Mouse (Mus musculus): Measurements from ENCODE around the gene Maea. TPM values are rescaled to one million over a fixed set of nuclear protein-coding genes. Genes with fewer than 3 reads are reported as not detected.
A peak's percentile ranks its signal among the peaks of the same experiment; 100 is the strongest.

The Maea gene
- polyA plus RNA-seq (2015; fragmentation: Nextera tagmentation; extraction: Ambion mirVana), result 120 and 123 TPM in 2 replicates

DNA sequence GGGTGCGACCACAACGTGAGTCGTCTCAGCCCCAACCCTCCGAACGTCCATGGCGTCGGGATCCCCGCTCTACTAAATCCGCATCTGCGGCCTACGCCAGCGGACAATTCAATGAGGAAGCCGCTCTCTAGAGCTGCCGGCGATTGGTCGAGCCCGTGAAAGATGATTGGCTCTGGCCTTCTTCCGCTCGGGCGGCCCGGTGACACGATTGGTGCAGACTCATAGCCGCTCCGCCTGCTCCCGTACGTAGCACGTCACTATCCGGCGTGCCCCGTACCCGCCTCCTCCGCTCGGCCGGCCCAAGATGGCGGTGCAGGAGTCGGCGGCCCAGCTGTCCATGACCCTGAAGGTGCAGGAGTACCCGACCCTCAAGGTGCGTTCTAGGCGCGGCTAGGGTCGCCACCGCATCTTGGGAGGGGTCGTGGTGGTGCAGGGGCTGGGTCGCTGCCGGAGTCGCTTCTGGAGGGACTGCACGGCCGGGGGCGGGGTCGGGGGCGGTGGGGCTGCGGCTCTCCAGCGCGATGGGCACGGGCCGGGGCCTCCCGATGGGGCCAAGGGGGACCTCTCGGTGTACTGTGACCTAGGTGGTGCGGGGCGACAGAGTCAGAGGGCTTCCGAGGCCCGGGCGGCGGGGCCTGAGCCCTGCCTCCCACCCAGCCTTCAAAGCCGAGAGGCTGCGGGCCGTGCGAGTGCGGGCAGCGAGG is at the start of gene Maea:
Gene Maea, plus strand, starts transcription at position 237 of the 704 bp plus-strand sequence.
- Histone ChIP-seq H3K9ac (peak within 1 kb of the TSS; percentile 98), H3K36me3 (no peaks in the 10 kb centered on the region), H3K4me1 (replicated peaks) (peaks cover 28% of the 10 kb centered on the region), H3K4me2 (peak within 1 kb of the TSS; percentile 76), H3K27me3 (no peaks in the 10 kb centered on the region), H3K4me3 (peak within 1 kb of the TSS; percentile 100), H3K27ac (peak within 1 kb of the TSS; percentile 93), H3K9me3 (replicated peaks) (no peaks in the 10 kb centered on the region)
- ATAC-seq (replicated peaks; ENCODE audit: insufficient number of reproducible peaks, insufficient read depth, low FRiP score, low read depth), result peak; percentile 100
- under 1% methylated on average over 69 of the region's 71 CpGs for WGBS

DNA sequence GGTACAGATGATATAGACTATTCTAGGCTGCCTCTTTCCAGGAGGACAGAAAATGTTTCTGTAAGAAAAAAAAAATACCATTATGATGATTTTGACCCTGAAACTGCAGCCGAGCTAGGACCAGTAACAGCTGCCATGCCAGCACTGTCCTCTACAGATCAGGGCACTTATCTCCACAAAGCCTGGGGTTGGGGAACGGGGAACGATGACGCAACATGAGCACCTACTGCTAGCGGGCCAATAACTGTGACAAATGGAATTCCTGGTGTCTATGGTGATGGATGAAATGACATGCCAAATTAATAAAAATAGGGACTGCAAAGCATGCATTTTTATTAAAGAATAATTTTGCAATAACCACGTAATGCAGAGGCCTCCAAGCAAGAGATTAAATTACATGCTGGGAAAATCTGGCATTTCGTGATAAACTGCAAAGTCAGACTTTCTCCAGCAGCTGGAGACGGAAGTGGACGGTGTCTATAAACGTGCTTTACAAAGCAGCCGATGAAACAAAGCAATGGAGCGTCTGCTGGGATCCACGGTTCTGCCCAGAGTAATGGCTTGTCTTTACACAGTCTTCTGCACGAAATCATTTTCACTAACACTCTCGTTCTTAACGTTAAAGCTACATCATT is 41.4 kb upstream of the Maea start:
- H3K36me3 ChIP-seq, result no peaks in the 10 kb centered on the region
- no peak overlapping the region for H3K9ac ChIP-seq
- H3K27ac ChIP-seq, result no peak overlapping the region
- no peak overlapping the region for H3K4me2 ChIP-seq
- no peaks in the 10 kb centered on the region for H3K4me1 ChIP-seq (replicated peaks)
- ATAC-seq (replicated peaks; ENCODE audit: insufficient number of reproducible peaks, insufficient read depth, low FRiP score, low read depth), result no peak
- H3K9me3 ChIP-seq (replicated peaks), result no peaks in the 10 kb centered on the region
- H3K27me3 ChIP-seq, result no peaks in the 10 kb centered on the region
- H3K4me3 ChIP-seq, result no peak overlapping the region
- WGBS, result 44% methylated on average over 16 of the region's 16 CpGs

DNA sequence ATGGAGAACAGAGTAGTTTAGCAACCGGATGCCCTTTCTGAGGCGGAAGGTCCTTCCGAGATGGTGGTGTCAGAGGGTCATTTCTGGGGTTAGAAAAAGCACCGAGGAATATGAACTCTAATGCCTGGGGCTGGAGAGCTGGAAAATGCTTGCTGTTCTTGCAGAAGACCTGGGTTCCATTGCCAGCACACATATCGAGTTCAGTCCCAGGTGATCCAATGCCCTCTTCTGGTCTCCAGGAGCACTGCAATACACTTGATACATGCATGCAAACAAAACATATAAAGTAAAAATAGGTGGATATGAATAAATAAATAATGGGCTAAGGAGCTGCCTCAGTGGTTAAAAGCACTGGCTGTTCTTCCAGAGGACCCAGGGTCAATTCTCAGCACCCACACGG is 38.1 kb upstream of the Maea start:
- Histone ChIP-seq H3K9me3 (replicated peaks) (no peaks in the 10 kb centered on the region), H3K4me2 (no peak overlapping the region), H3K4me1 (replicated peaks) (no peaks in the 10 kb centered on the region), H3K27me3 (no peaks in the 10 kb centered on the region), H3K36me3 (no peaks in the 10 kb centered on the region), H3K9ac (no peak overlapping the region), H3K4me3 (no peak overlapping the region), H3K27ac (no peak overlapping the region)
- 63% methylated on average over 6 of the region's 6 CpGs for WGBS
- ATAC-seq (replicated peaks; ENCODE audit: insufficient number of reproducible peaks, insufficient read depth, low FRiP score, low read depth), result no peak

DNA sequence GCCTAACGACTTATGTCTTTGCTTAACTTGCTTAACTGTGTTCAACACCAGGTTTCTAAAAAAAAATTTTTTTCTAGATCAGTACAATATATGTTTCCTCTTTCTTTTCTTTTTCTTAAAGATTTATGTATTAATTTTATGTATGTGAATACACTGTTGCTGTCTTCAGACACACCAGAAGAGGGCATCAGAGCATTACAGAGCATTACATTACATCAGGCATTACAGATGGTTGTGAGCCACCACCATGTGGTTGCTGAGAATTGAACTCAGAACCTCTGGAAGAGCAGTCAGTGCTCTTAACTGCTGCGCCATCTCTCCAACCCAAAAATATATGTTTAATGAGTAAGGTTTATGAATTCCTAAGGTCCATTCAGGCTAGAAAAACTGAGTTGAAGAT is 33.5 kb upstream of the Maea start:
- 75% methylated on average over 2 of the region's 2 CpGs for WGBS
- no peak overlapping the region for H3K27ac ChIP-seq
- H3K36me3 ChIP-seq, result no peaks in the 10 kb centered on the region
- no peak overlapping the region for H3K4me3 ChIP-seq
- no peak for ATAC-seq (replicated peaks; ENCODE audit: insufficient number of reproducible peaks, insufficient read depth, low FRiP score, low read depth)
- no peaks in the 10 kb centered on the region for H3K27me3 ChIP-seq
- no peaks in the 10 kb centered on the region for H3K4me1 ChIP-seq (replicated peaks)
- H3K9me3 ChIP-seq (replicated peaks), result no peaks in the 10 kb centered on the region
- no peak overlapping the region for H3K9ac ChIP-seq
- H3K4me2 ChIP-seq, result no peak overlapping the region

DNA sequence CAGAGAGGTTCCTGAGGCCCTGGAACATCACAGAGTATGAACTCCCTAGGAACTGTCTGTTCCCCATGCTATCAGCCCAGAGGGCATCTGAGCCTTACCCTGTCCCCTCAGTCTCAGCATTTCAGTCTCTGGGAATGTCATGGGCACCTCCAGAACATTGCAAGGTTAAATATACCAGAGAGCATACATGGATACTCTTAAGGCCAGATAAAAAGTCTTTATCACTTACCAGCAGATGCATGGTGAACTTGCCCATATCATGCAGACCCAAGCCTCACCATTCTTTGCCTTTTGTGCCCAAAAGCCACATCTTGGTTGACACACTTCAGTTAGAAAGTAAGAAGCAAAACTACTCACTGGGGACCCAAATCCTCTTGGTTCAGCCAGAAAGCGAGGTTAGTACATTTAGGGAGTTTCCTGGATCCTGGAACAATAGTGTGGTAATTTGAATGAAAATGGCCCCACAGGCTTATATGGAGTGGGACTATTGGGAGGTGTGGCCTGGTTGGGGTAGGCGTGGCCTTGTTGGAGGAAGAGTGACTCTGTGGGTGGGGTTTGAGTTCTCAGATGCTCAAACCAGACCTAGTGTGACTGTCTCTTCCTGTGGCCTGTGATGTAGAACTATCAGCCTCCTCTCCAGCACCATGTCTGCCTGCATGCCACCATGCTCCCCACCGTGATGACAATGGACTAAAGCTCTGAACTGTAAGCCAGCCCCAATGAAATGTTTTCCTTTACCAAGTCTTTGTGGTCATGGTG is 24.4 kb upstream of the Maea start:
- Histone ChIP-seq H3K9me3 (replicated peaks) (no peaks in the 10 kb centered on the region), H3K27me3 (no peaks in the 10 kb centered on the region), H3K4me3 (no peak overlapping the region), H3K27ac (no peak overlapping the region), H3K4me2 (no peak overlapping the region), H3K36me3 (no peaks in the 10 kb centered on the region), H3K4me1 (replicated peaks) (no peaks in the 10 kb centered on the region), H3K9ac (no peak overlapping the region)
- ATAC-seq (replicated peaks; ENCODE audit: insufficient number of reproducible peaks, insufficient read depth, low FRiP score, low read depth), result no peak
- WGBS, result 69% methylated on average over 3 of the region's 3 CpGs

DNA sequence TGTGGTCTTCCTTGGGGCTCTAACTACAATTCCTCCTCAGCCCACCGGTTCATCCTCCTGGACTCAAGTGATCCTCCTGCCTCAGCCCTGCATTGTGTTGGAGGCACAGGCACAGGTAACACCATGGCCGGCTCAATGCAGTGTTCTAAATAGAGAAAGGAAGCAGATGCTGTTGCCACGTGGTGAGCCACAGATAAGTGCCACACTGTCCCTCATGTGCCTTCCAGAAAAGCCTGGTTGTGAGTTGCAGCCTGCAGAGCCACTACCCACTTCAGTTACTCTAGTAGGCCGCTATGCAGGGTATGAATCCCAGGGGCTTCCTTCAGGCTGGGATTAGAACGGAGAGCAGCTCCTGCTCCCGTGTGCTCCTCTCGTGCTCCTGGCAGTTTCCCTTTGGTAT is 23.1 kb upstream of the Maea start:
- ATAC-seq (replicated peaks; ENCODE audit: insufficient number of reproducible peaks, insufficient read depth, low FRiP score, low read depth), result no peak
- H3K36me3 ChIP-seq, result no peaks in the 10 kb centered on the region
- H3K27ac ChIP-seq, result no peak overlapping the region
- WGBS, result 75% methylated on average over 7 of the region's 7 CpGs
- no peak overlapping the region for H3K9ac ChIP-seq
- no peaks in the 10 kb centered on the region for H3K27me3 ChIP-seq
- no peak overlapping the region for H3K4me2 ChIP-seq
- H3K4me1 ChIP-seq (replicated peaks), result no peaks in the 10 kb centered on the region
- H3K4me3 ChIP-seq, result no peak overlapping the region
- H3K9me3 ChIP-seq (replicated peaks), result no peaks in the 10 kb centered on the region

DNA sequence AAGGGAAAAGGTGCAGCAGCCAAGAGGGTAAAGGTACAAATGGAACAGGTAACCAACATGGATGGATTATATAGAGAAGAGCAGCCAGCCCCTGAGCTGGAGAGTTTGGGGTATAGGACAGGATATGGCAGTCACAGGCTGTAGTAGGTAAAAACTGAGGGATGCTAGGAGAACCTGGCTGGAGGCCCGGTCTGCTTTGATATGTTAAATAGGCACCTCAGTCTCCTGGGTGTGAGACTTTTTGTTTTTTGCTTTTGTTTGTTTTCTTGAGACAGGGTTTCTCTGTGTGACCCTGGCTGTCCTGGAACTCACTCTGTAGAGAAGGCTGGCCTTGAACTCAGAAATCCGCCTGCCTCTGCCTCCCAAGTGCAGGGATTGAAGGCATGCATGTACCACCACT is 10.8 kb upstream of the Maea start:
- Histone ChIP-seq H3K9me3 (replicated peaks) (no peaks in the 10 kb centered on the region), H3K27me3 (no peaks in the 10 kb centered on the region), H3K4me3 (no peak overlapping the region), H3K36me3 (no peaks in the 10 kb centered on the region), H3K4me1 (replicated peaks) (no peaks in the 10 kb centered on the region), H3K27ac (no peak overlapping the region), H3K4me2 (no peak overlapping the region), H3K9ac (no peak overlapping the region)
- no peak for ATAC-seq (replicated peaks; ENCODE audit: insufficient number of reproducible peaks, insufficient read depth, low FRiP score, low read depth)
- 54% methylated on average over 2 of the region's 2 CpGs for WGBS

DNA sequence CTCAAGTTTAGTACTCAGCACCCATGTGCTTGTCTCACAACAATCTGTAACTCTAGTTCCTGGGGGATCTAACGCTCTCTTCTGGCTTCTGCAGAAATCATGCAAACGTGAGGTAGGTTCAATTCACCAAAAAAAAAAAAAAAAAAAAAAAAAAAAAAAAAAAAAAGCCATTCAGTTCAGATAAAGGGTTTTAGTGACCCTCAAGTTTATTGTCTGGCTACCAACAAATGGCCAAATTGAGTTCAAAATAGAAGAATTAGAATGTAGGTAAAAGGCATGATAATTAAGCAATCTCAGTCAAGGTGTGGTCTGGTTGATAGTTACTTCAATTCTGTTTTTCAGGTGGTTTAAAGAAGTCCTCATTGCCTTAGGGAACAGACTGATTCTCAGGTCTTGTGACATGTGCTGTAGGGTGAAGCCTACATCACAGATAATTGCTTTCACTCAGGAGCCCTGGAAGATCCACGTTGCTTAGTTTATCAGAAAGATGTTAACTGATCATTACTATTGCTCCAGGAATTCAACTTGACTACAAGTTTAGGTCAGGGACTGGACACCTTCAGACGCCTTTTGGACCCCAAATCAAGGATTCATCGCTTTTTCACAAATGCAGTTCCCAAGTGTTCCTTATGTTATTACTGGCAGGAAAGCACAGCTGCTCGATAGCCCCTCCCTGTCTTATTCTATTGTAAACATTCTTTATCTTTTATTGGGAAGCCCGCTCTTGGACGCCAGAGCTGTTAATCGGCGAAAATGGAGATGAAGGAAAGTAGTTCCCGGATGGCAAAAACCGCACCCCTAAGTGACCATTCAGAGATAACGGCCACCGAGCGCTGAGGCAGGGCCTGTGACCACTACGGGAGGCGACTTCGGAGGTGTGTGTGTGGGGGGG is 682 bp upstream of the Maea start:
- Histone ChIP-seq H3K27ac (peak overlapping the region; percentile 93), H3K27me3 (no peaks in the 10 kb centered on the region), H3K9me3 (replicated peaks) (no peaks in the 10 kb centered on the region), H3K36me3 (no peaks in the 10 kb centered on the region), H3K4me1 (replicated peaks) (peaks cover 25% of the 10 kb centered on the region), H3K4me3 (peak overlapping the region; percentile 100), H3K4me2 (peak overlapping the region; percentile 72), H3K9ac (peak overlapping the region; percentile 69)
- no peak for ATAC-seq (replicated peaks; ENCODE audit: insufficient number of reproducible peaks, insufficient read depth, low FRiP score, low read depth)
- 21% methylated on average over 18 of the region's 18 CpGs for WGBS

DNA sequence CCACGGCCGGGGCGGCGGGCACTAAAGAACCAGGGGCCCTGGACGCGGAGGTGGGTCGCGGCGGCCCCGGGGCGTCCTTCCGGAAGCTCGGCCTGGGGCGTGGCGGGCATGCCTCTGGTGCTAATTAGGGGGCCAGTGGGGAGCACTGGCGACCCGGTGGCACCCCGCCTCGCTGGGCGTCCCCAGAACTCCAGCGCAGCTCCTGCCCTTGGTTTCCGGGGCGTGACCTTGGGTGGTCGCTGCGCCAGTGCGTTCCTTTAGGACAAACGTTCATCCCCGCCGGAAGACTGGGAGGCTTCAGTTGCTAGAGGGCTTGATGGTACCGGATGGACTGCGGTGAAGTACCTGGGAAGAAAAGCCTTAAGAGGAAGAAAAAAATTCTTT is 660 bp downstream of the Maea start:
- ATAC-seq (replicated peaks; ENCODE audit: insufficient number of reproducible peaks, insufficient read depth, low FRiP score, low read depth), result no peak; the same call in 1 of the 2 replicates
- H3K27me3 ChIP-seq, result no peaks in the 10 kb centered on the region
- WGBS, result under 1% methylated on average over 28 of the region's 31 CpGs

DNA sequence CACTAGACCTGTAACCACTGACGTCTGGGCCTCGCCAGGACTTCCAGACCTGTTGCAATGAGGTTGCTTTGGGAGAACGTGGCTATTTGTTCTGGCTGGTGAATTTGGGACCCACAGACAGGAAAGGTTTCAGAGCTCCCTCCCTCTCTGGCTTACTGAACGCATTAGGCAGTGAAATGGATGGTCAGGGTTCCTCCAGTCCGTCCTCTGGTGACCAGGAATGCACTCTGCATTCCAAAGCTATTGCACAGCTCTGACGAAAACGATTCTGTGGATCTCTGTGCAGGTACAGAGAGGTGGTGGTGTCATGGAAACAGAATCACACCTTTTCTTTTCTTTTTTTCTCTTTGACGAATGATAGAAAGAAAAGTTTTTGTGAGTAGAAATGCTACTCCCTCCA is 1.9 kb downstream of the Maea start:
- H3K9me3 ChIP-seq (replicated peaks), result no peaks in the 10 kb centered on the region
- peak overlapping the region; percentile 76 for H3K4me2 ChIP-seq
- H3K36me3 ChIP-seq, result no peaks in the 10 kb centered on the region
- H3K4me1 ChIP-seq (replicated peaks), result peaks cover 39% of the 10 kb centered on the region
- peak overlapping the region; percentile 100 for H3K4me3 ChIP-seq
- no peak for ATAC-seq (replicated peaks; ENCODE audit: insufficient number of reproducible peaks, insufficient read depth, low FRiP score, low read depth)
- H3K27ac ChIP-seq, result no peak overlapping the region
- no peaks in the 10 kb centered on the region for H3K27me3 ChIP-seq
- WGBS, result 49% methylated on average over 8 of the region's 8 CpGs
- peak overlapping the region; percentile 98 for H3K9ac ChIP-seq

More for the DNA sequence above, 660 bp downstream of the Maea start:
- H3K4me1 ChIP-seq (replicated peaks), result peaks cover 29% of the 10 kb centered on the region
- peak overlapping the region; percentile 93 for H3K27ac ChIP-seq
- H3K9me3 ChIP-seq (replicated peaks), result no peaks in the 10 kb centered on the region
- H3K4me2 ChIP-seq, result peak overlapping the region; percentile 76
- H3K9ac ChIP-seq, result peak overlapping the region; percentile 98
- peak overlapping the region; percentile 100 for H3K4me3 ChIP-seq
- no peaks in the 10 kb centered on the region for H3K36me3 ChIP-seq

DNA sequence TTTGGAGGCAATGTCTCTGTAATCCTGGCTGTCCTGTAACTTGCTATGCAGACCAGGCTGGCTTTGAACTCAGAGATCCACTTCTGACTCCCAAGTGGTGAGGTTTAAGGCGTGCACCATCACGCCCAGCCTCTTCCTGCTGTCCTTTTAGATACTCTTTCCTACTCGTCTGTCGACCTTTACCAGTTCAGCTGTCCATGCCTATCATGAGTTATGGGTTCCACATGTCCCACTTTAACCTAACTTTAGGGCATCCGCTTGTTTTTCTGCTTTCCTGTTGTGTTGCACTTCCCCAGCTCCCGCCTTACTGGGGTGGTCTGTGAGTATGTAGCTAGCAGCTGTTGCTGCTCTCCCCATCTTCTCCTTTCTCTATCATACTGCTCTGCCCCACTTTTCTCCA is 5.9 kb downstream of the Maea start:
- H3K4me2 ChIP-seq, result no peak overlapping the region
- no peak overlapping the region for H3K27ac ChIP-seq
- H3K9me3 ChIP-seq (replicated peaks), result no peaks in the 10 kb centered on the region
- 81% methylated on average over 6 of the region's 6 CpGs for WGBS
- H3K27me3 ChIP-seq, result no peaks in the 10 kb centered on the region
- no peaks in the 10 kb centered on the region for H3K36me3 ChIP-seq
- peaks cover 65% of the 10 kb centered on the region for H3K4me1 ChIP-seq (replicated peaks)
- no peak overlapping the region for H3K9ac ChIP-seq
- no peak overlapping the region for H3K4me3 ChIP-seq
- ATAC-seq (replicated peaks; ENCODE audit: insufficient number of reproducible peaks, insufficient read depth, low FRiP score, low read depth), result no peak

Measured in heart, embryonic 15.5 days (tissue).